ENCODE assay signal across 7 mouse cellular contexts in genomic region chr11:11878981-11879698, GRCm38 (mm10). TPM values are rescaled to one million over a fixed set of nuclear protein-coding genes. Genes with fewer than 3 reads are reported as not detected.
DNase-seq lines count a peak whose midpoint lies in the region; ATAC-seq and TF ChIP-seq lines count a peak whose summit lies in the region.

No protein-coding gene starts in this region.

- DNase-seq in heart, postnatal 14 days = peak; percentile 29 to 38
- DNase-seq in midbrain, embryonic 11.5 days (ENCODE audit: low spot score, missing footprints) = no peak
- no peak for DNase-seq in left cerebral cortex, adult 2 months (ENCODE audit: extremely low spot score in 1 of 2, low spot score in 2 of 2)
- DNase-seq in adipocyte (ENCODE audit: low spot score) = no peak
- no peak for DNase-seq in left cerebral cortex, adult 9 months (ENCODE audit: low spot score in 2 of 2)

- peak; percentile 83 for ATAC-seq in embryonic facial prominence, embryonic 15.5 days (ENCODE audit: insufficient number of reproducible peaks, low FRiP score, low TSS enrichment, low read depth)
- ATAC-seq in midbrain, embryonic 11.5 days (ENCODE audit: low FRiP score) = 0 out of 2 replicates have a peak, but pooled peaks have one; percentile 17

- no peak overlapping the region for H3K9ac ChIP-seq in embryonic facial prominence, embryonic 15.5 days
- H3K9ac ChIP-seq in midbrain, embryonic 11.5 days (ENCODE audit: low read length) = peak overlapping the region; percentile 39

- WGBS in bone marrow, adult 2 months = 68% methylated on average over 10 of the region's 10 CpGs
- WGBS in embryonic facial prominence, embryonic 15.5 days = 23% methylated on average over 10 of the region's 10 CpGs
- 54% methylated on average over 10 of the region's 10 CpGs for WGBS in midbrain, embryonic 11.5 days

- H3K4me2 ChIP-seq in embryonic facial prominence, embryonic 15.5 days (replicated peaks) = no peak overlapping the region
- no peak overlapping the region for H3K4me2 ChIP-seq in midbrain, embryonic 11.5 days

- H3K27me3 ChIP-seq in embryonic facial prominence, embryonic 15.5 days = no peaks in the 10 kb centered on the region
- no peaks in the 10 kb centered on the region for H3K27me3 ChIP-seq in midbrain, embryonic 11.5 days (ENCODE audit: control insufficient read depth, insufficient read depth, low read length)

- H3K9me3 ChIP-seq in embryonic facial prominence, embryonic 15.5 days (replicated peaks) = no peaks in the 10 kb centered on the region
- H3K9me3 ChIP-seq in midbrain, embryonic 11.5 days (ENCODE audit: control insufficient read depth, low read length) = no peaks in the 10 kb centered on the region

- no peak for TF ChIP-seq CTCF in bone marrow, adult 2 months (IDR thresholded peaks at IDR 0.05; ENCODE audit: control insufficient read depth, insufficient read depth, low read length)
- no peak for TF ChIP-seq CTCF in left cerebral cortex, adult 2 months (IDR thresholded peaks at IDR 0.05)

- intact Hi-C loops in heart, postnatal 14 days (cut with DNase I) = no loop called here
- intact Hi-C loops in left cerebral cortex, adult 2 months (cut with DNase I) = no loop called here

- no peaks in the 10 kb centered on the region; the same call in 1 of the 2 replicates for H3K4me1 ChIP-seq in bone marrow, adult 2 months (ENCODE audit: control insufficient read depth, insufficient read depth, low read length)
- H3K4me1 ChIP-seq in embryonic facial prominence, embryonic 15.5 days = peaks cover 39% of the 10 kb centered on the region
- H3K4me1 ChIP-seq in midbrain, embryonic 11.5 days (ENCODE audit: control insufficient read depth, insufficient read depth, low read length) = peaks cover 36% of the 10 kb centered on the region

- H3K4me3 ChIP-seq in bone marrow, adult 2 months (replicated peaks; ENCODE audit: control insufficient read depth, low read depth, low read length) = no peak overlapping the region
- H3K4me3 ChIP-seq in embryonic facial prominence, embryonic 15.5 days (replicated peaks) = no peak overlapping the region
- no peak overlapping the region for H3K4me3 ChIP-seq in midbrain, embryonic 11.5 days (ENCODE audit: low read depth, low read length)
- H3K4me3 ChIP-seq in left cerebral cortex, adult 2 months = no peak overlapping the region

- peak overlapping the region; percentile 30; the same call in 1 of the 2 replicates for H3K27ac ChIP-seq in bone marrow, adult 2 months (ENCODE audit: control insufficient read depth, insufficient read depth, low read depth, low read length, poor library complexity)
- peak overlapping the region; percentile 98 for H3K27ac ChIP-seq in embryonic facial prominence, embryonic 15.5 days (replicated peaks)
- no peak overlapping the region for H3K27ac ChIP-seq in midbrain, embryonic 11.5 days (ENCODE audit: low read depth, low read length)
- H3K27ac ChIP-seq in left cerebral cortex, adult 2 months = no peak overlapping the region

- TF ChIP-seq POLR2A in bone marrow, adult 2 months (IDR thresholded peaks at IDR 0.05; ENCODE audit: borderline replicate concordance, control insufficient read depth, low read depth, low read length) = no peak

- H3K36me3 ChIP-seq in embryonic facial prominence, embryonic 15.5 days = no peaks in the 10 kb centered on the region
- H3K36me3 ChIP-seq in midbrain, embryonic 11.5 days (ENCODE audit: control insufficient read depth, insufficient read depth, low read length) = no peaks in the 10 kb centered on the region

RNA-seq across cellular contexts. Expression of gene Ddc, which starts 18.8 kb away (rescaled TPM):
- 1.6 and 2.0 TPM in 2 replicates for polyA plus RNA-seq in bone marrow, adult 2 months (2011; ENCODE audit: insufficient read depth, insufficient read length, low replicate concordance, missing spikeins)
- polyA plus RNA-seq in embryonic facial prominence, embryonic 15.5 days (2015; fragmentation: Nextera tagmentation; extraction: Ambion mirVana) = 20.7 and 24.2 TPM in 2 replicates
- total RNA-seq in heart, postnatal 14 days (2021) = 1 to 10 TPM; 3.1 to 5.8 TPM
- polyA plus RNA-seq in midbrain, embryonic 11.5 days (2014; fragmentation: Nextera tagmentation; extraction: Ambion mirVana) = 18.0 and 21.9 TPM in 2 replicates
- 1 to 10 TPM; 3.6 to 5.8 TPM for total RNA-seq in left cerebral cortex, adult 2 months (2021)

Comparison
In these comparisons a context has a peak if more than half of its experiments do, and no peak if none do; other contexts are left out.
1. H3K27ac ChIP-seq: peak in bone marrow, adult 2 months (single experiment) and embryonic facial prominence, embryonic 15.5 days (single experiment); none in midbrain, embryonic 11.5 days (single experiment) and left cerebral cortex, adult 2 months (single experiment).
2. DNase-seq: peak in heart, postnatal 14 days (2 of 2); none in midbrain, embryonic 11.5 days (single experiment), left cerebral cortex, adult 2 months (0 of 2), adipocyte (single experiment) and left cerebral cortex, adult 9 months (0 of 2).